Mouse (Mus musculus) layer of hippocampus, postnatal 10 days (tissue): ENCODE results near the gene Rassf3. TPM values are rescaled to one million over a fixed set of nuclear protein-coding genes. Genes with fewer than 3 reads are reported as not detected.

Experiments used
- DNase-seq, 2 experiments: peaks; one replicate each; pipeline ENCODE4 v3.0.0; 2021; ENCODE audit warnings: low spot score in 2 of 2
- total RNA-seq, 2 experiments: library from RNA; stranded (reverse); gene quantifications; 2 replicates each; pipeline ENCODE4 v1.2.3; 2021

Rassf3 gene
- total RNA-seq, 2 experiments from 2014 or later: 14.3 to 15.5 TPM

DNA sequence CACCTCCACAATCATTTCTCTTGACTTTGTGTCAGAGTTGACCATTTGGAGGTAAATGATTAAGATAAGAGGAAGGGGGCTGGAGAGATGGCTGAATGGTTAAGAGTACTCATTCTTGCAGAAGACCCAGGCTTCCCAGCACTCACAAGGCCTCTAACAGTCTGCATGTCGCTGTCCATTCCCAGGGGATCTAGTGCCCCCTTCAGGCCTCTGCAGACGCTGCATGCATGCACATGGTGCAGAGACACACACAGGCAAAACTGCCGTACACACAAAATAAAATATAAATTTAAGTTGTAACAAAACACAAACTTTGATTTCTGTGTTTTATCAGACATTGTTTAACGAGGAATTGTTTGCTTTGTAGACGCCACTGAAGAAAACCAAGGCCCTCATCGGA, 105.4 kb downstream of the Rassf3 start:
- no peak for DNase-seq

DNA sequence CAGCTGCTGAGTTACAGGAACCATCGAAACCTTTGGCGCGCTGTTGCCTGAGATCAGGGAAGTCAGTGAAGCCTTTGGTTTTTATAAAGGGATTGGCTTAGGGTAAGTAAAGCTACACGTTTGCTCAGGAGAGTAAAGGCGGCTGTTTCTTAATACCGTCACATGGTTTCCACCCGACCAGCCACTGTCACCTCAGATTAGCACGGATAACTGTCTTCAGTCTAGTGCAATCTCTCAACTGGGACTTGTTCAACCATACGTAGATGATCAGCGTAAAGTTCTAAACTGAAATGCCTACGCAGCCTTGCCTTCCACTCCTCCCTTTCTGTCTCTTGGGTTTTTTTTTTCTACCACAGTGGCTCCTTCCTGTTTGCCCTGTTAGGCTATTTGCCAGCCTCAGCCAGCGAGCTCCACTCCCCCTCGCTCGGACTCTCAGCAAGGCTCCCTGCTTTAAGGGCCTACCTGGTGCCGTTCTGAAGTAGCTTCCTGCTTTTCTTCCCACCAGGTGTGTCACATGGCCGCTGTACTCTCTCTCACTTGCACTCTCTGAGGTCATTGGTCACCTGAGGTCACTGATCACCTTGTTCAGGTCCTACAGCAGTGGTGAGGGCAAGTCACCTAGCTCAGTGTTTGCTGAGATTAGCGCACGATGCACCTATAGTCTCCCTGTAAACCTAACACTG, 107.2 kb downstream of the Rassf3 start:
- DNase-seq: no peak

DNA sequence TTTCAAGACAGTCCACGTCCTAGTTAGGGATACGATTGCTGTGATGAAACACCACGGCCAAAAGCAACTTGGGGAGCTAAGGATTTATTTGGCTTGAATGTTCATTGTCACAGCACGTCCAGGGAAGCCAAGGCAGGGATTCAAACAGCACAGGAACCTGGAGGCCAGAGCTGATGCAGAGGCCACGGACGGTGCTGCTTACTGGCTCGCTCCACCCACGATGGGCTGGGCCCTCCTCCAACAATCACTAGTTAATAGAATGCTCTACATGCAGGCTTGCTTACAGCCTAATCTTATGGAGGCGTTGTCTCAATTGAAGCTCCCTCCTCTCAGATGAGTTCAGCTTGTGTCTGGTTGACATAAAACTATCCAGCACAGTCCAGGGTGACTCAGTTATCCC, 108.4 kb downstream of the Rassf3 start:
- DNase-seq: no peak

DNA sequence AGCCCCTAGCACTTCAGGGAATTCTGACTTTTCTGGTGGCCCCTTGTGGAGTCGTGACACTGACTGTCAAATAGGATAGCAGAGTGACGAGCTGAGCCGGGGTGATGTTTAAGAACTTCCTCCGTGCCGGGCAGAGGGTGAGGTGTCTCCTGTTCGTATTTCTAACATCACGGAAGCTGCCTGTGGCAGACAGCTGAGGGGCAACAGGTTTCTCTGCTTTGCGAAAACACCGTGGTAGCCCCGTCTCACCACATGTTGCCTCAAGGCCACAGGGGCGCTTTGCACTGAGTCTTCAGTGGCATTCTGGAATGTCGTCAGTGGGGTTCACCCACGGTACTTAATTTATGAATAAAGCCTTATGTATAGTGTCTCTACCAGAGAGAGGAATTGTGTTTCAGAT, 108.9 kb downstream of the Rassf3 start:
- DNase-seq: no peak

DNA sequence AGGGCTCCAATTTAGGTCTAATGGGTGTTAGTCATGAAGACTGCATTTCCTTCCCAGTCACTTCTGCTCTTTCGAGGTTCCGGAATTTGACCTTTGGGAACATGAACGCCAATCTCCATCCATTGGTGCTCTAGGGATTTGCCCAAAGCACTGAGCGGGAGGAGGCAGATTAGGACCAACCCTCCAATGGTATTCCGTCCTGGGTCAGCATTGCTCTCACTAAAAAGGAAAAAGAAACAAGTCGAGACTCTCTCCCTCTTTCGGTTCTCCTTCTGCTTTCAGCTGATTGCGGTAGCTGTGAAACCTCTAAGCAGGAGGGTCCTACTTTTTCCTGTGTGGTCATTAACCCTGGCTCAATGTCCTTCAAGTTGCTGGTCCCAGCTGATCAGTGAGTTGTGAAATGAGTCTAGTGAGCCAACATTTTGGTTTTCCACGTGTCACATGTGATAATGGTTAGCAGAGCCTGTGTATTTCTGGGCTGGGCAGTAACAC, 110.3 kb downstream of the Rassf3 start:
- no peak for DNase-seq

DNA sequence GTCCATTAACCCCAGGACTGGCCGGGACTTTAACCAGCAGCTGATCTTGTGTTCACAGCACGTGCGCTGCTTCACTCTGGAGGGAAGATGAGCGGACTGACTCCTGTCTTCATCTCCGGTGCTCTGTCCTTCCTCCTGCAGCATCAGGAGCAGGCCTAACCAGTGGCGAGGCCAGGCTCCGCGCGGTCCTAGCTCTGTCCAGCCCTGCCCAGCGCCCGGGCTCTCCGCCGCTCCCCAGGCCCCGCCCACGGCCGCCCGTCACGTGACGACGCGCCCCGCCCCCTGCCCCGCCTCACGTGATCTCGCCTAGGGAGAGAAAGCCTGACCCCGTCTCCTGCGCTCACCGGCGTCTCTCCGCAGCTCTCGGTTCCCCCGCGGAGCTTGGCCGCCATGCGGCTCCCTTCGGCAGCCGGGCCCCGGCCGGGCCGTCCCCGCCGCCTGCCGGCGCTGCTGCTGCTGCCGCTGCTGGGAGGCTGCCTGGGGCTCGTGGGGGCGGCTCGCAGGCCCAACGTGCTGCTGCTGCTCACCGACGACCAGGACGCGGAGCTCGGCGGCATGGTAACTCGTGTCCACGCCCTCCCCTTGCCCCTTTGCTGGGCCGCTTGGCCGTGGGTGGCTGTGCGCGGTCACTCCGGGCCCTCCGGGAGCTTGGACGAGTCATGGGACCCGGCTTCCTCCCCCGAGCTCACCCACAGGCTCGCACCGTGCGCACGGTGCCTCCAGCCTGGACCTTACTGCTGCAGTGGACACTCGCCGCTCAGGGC, 111.2 kb downstream of the Rassf3 start, which contains the start of gene Gns:
Gene Gns (plus strand): TSS at position 290 of the 764 bp plus-strand sequence.
- DNase-seq: peak; percentile 85 to 88

DNA sequence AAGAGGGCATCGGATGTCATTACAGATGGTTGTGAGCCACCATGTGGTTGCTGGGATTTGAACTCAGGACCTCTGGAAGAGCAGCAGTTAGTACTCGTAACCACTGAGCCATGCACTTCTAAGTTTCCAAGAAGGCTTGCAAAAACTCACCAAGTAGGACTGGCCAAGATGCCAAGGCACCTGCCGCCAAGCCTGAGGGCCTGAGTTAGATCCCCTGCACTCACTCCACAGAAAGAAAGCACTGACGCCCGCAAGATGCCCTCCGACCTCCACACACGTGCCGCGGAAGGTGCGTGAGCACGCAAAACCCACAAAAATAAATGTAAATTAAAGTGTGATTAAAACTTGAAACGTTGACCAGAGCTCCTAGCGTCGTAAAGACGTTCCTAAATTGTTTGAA, 111.8 kb downstream of the Rassf3 start:
- no peak for DNase-seq

DNA sequence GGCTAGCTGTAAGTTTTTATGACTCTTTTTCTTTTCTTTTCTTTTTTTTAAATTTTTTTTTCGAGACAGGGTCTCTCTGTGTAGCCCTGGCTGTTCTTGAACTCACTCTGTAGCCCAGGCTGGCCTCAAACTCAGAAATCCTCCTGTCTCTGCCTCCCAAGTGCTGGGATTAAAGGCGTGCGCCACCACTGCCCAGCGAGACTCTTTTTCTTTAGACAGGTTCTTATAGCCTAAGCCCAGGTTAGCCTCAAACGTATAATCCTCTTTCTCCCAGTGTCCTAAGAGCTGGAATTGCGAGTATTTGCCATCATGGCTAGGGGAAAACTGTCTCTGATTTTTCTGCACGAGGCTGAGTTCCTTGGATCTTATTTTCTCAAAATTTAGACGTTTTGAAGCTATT, 112.9 kb downstream of the Rassf3 start:
- DNase-seq: no peak

DNA sequence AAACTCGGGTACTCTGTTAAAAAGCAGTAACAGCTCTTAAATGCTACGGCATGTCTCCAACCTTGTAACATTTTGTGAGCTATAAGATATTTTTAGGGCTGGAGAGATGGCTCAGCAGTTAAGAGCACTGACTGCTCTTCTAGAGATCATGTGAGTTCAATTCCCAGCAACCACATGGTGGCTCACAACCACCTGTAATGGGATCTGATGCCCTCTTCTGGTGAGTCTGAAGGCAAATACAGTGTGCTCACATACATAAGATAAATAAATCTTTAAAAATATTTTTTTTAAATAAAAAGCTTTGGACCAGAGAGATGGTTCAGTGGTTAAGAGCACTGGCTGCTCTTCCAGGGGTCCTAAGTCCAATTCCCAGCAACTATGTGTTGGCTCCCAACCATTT, 115.8 kb downstream of the Rassf3 start:
- DNase-seq: no peak

Other genes with a start within 250 kb of the Rassf3 start
- gene Tbc1d30, start 125.1 kb downstream of the Rassf3 start, total RNA-seq: 10 to 100 TPM; 42.0 to 44.1 TPM
- 10 to 100 TPM; 75.8 to 79.0 TPM for gene Gns, start 111.3 kb downstream of the Rassf3 start, total RNA-seq
- 10 to 100 TPM; 40.9 to 43.7 TPM for gene Tbk1, start 110.4 kb upstream of the Rassf3 start, total RNA-seq
- 10 to 100 TPM; 69.5 to 72.9 TPM for gene Xpot, start 150.0 kb upstream of the Rassf3 start, total RNA-seq
- under 1 TPM; 0.22 to 0.43 TPM for gene D930020B18Rik, start 165.2 kb upstream of the Rassf3 start, total RNA-seq